Mouse (Mus musculus): ENCODE measurements at regions not wholly inside any gene's neighbourhood (a gene's known extent, or its start where the extent isn't known, plus 50 kb on each side); places are given as distances from the start of the nearest gene placed in this dataset.

DNA sequence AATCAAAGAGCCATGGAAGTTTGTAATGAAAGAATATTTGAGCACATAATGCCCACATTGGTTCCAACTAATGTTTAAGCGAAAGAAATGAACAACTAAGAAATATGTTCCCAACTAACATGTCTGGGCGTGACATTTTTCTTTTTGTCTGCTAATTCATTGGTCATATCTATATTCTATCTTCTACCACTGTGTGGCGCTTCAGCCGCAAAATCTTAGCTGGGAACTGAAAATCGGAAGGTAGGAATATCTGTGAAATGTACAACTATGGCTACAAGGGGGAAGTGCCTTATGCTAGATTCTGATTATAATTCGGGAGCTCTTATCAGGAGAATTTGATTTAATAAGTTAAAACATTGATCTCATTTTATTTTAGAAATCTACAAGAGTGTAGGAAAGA, 125.2 kb downstream of the Atxn7l3b start:
- WGBS = 34% methylated on average over 6 of the region's 6 CpGs
- Histone ChIP-seq H3K4me2 (no peak overlapping the region), H3K4me1 (ENCODE audit: insufficient read depth) (no peaks in the 10 kb centered on the region), H3K27ac (ENCODE audit: low read depth) (no peak overlapping the region), H3K4me3 (ENCODE audit: low read depth, low read length) (no peak overlapping the region), H3K9ac (no peak overlapping the region), H3K27me3 (ENCODE audit: insufficient read depth, low read length) (no peaks in the 10 kb centered on the region), H3K36me3 (ENCODE audit: insufficient read depth) (no peaks in the 10 kb centered on the region), H3K9me3 (ENCODE audit: low read depth, low read length) (no peaks in the 10 kb centered on the region)
- ATAC-seq (ENCODE audit: insufficient read depth) (no peak), DNase-seq (peak; percentile 63)
- TF ChIP-seq CTCF (IDR thresholded peaks at IDR 0.05; ENCODE audit: low read depth) = peak; percentile 52

- peak; percentile 85 for TF ChIP-seq CTCF (IDR thresholded peaks at IDR 0.05; ENCODE audit: low read depth)
- peak; percentile 79 for ATAC-seq (ENCODE audit: insufficient read depth)
- H3K27ac ChIP-seq (ENCODE audit: low read depth) = no peak overlapping the region
- no peaks in the 10 kb centered on the region for H3K27me3 ChIP-seq (ENCODE audit: insufficient read depth, low read length)
- H3K4me2 ChIP-seq = no peak overlapping the region
- WGBS = 3% methylated on average over 5 of the region's 5 CpGs
- no peaks in the 10 kb centered on the region for H3K36me3 ChIP-seq (ENCODE audit: insufficient read depth)
- no peak overlapping the region for H3K4me3 ChIP-seq (ENCODE audit: low read depth, low read length)
- no peaks in the 10 kb centered on the region for H3K4me1 ChIP-seq (ENCODE audit: insufficient read depth)
- H3K9ac ChIP-seq = no peak overlapping the region
- H3K9me3 ChIP-seq (ENCODE audit: low read depth, low read length) = no peaks in the 10 kb centered on the region
- DNase-seq = peak; percentile 86
Measured at GRCm38 (mm10) chr10:112801560-112801959, 127.2 kb downstream of the Atxn7l3b start.

GRCm38 (mm10) chr10:112798603-112799002, 130.2 kb downstream of the Atxn7l3b start:
- H3K4me3 ChIP-seq (ENCODE audit: low read depth, low read length) = no peak overlapping the region
- no peak overlapping the region for H3K27ac ChIP-seq (ENCODE audit: low read depth)
- no peak for TF ChIP-seq CTCF (IDR thresholded peaks at IDR 0.05; ENCODE audit: low read depth)
- no peaks in the 10 kb centered on the region for H3K36me3 ChIP-seq (ENCODE audit: insufficient read depth)
- no peak overlapping the region for H3K9ac ChIP-seq
- no peak for DNase-seq
- no peaks in the 10 kb centered on the region for H3K9me3 ChIP-seq (ENCODE audit: low read depth, low read length)
- WGBS = 57% methylated on average over 7 of the region's 7 CpGs
- no peaks in the 10 kb centered on the region for H3K4me1 ChIP-seq (ENCODE audit: insufficient read depth)
- no peaks in the 10 kb centered on the region for H3K27me3 ChIP-seq (ENCODE audit: insufficient read depth, low read length)
- ATAC-seq (ENCODE audit: insufficient read depth) = no peak
- H3K4me2 ChIP-seq = no peak overlapping the region

GRCm38 (mm10) chr10:112798090-112798489, 130.7 kb downstream of the Atxn7l3b start:
- Histone ChIP-seq H3K4me3 (ENCODE audit: low read depth, low read length) (no peak overlapping the region), H3K36me3 (ENCODE audit: insufficient read depth) (no peaks in the 10 kb centered on the region), H3K27ac (ENCODE audit: low read depth) (no peak overlapping the region), H3K4me2 (no peak overlapping the region), H3K27me3 (ENCODE audit: insufficient read depth, low read length) (no peaks in the 10 kb centered on the region), H3K9me3 (ENCODE audit: low read depth, low read length) (no peaks in the 10 kb centered on the region), H3K4me1 (ENCODE audit: insufficient read depth) (no peaks in the 10 kb centered on the region), H3K9ac (no peak overlapping the region)
- DNase-seq (no peak), ATAC-seq (ENCODE audit: insufficient read depth) (no peak)
- WGBS = 12% methylated on average over 4 of the region's 4 CpGs
- no peak for TF ChIP-seq CTCF (IDR thresholded peaks at IDR 0.05; ENCODE audit: low read depth)

GRCm38 (mm10) chr10:112795938-112796337, 132.9 kb downstream of the Atxn7l3b start:
- Histone ChIP-seq H3K4me2 (no peak overlapping the region), H3K9ac (no peak overlapping the region), H3K4me1 (ENCODE audit: insufficient read depth) (no peaks in the 10 kb centered on the region), H3K27ac (ENCODE audit: low read depth) (no peak overlapping the region), H3K27me3 (ENCODE audit: insufficient read depth, low read length) (no peaks in the 10 kb centered on the region), H3K9me3 (ENCODE audit: low read depth, low read length) (no peaks in the 10 kb centered on the region), H3K36me3 (ENCODE audit: insufficient read depth) (no peaks in the 10 kb centered on the region), H3K4me3 (ENCODE audit: low read depth, low read length) (no peak overlapping the region)
- WGBS = 13% methylated on average over 1 of the region's 1 CpGs
- ATAC-seq (ENCODE audit: insufficient read depth) (no peak), DNase-seq (no peak)
- TF ChIP-seq CTCF (IDR thresholded peaks at IDR 0.05; ENCODE audit: low read depth) = no peak

GRCm38 (mm10) chr10:112795473-112795872, 133.3 kb downstream of the Atxn7l3b start:
- Histone ChIP-seq H3K27me3 (ENCODE audit: insufficient read depth, low read length) (no peaks in the 10 kb centered on the region), H3K27ac (ENCODE audit: low read depth) (no peak overlapping the region), H3K9ac (no peak overlapping the region), H3K4me1 (ENCODE audit: insufficient read depth) (no peaks in the 10 kb centered on the region), H3K9me3 (ENCODE audit: low read depth, low read length) (no peaks in the 10 kb centered on the region), H3K4me3 (ENCODE audit: low read depth, low read length) (no peak overlapping the region), H3K36me3 (ENCODE audit: insufficient read depth) (no peaks in the 10 kb centered on the region), H3K4me2 (no peak overlapping the region)
- no peak for DNase-seq
- 83% methylated on average over 1 of the region's 1 CpGs for WGBS
- ATAC-seq (ENCODE audit: insufficient read depth) = no peak
- TF ChIP-seq CTCF (IDR thresholded peaks at IDR 0.05; ENCODE audit: low read depth) = no peak

GRCm38 (mm10) chr10:112788236-112788635, 140.6 kb downstream of the Atxn7l3b start:
- 71% methylated on average over 3 of the region's 3 CpGs for WGBS
- no peaks in the 10 kb centered on the region for H3K4me1 ChIP-seq (ENCODE audit: insufficient read depth)
- no peak overlapping the region for H3K4me2 ChIP-seq
- H3K9ac ChIP-seq = no peak overlapping the region
- H3K4me3 ChIP-seq (ENCODE audit: low read depth, low read length) = no peak overlapping the region
- no peaks in the 10 kb centered on the region for H3K36me3 ChIP-seq (ENCODE audit: insufficient read depth)
- DNase-seq = no peak
- TF ChIP-seq CTCF (IDR thresholded peaks at IDR 0.05; ENCODE audit: low read depth) = no peak
- H3K27me3 ChIP-seq (ENCODE audit: insufficient read depth, low read length) = no peaks in the 10 kb centered on the region
- H3K9me3 ChIP-seq (ENCODE audit: low read depth, low read length) = no peaks in the 10 kb centered on the region
- no peak overlapping the region for H3K27ac ChIP-seq (ENCODE audit: low read depth)
- ATAC-seq (ENCODE audit: insufficient read depth) = no peak

- no peaks in the 10 kb centered on the region for H3K9me3 ChIP-seq (ENCODE audit: low read depth, low read length)
- H3K36me3 ChIP-seq (ENCODE audit: insufficient read depth) = no peaks in the 10 kb centered on the region
- no peak overlapping the region for H3K4me2 ChIP-seq
- H3K4me1 ChIP-seq (ENCODE audit: insufficient read depth) = no peaks in the 10 kb centered on the region
- H3K4me3 ChIP-seq (ENCODE audit: low read depth, low read length) = no peak overlapping the region
- ATAC-seq (ENCODE audit: insufficient read depth) (no peak), DNase-seq (no peak)
- H3K27ac ChIP-seq (ENCODE audit: low read depth) = no peak overlapping the region
- H3K27me3 ChIP-seq (ENCODE audit: insufficient read depth, low read length) = no peaks in the 10 kb centered on the region
- WGBS = 85% methylated on average over 10 of the region's 10 CpGs
- no peak for TF ChIP-seq CTCF (IDR thresholded peaks at IDR 0.05; ENCODE audit: low read depth)
- no peak overlapping the region for H3K9ac ChIP-seq
Measured at GRCm38 (mm10) chr10:112774262-112774661, 154.5 kb downstream of the Atxn7l3b start.
